Mouse (Mus musculus): ENCODE data around the gene Hspa8. TPM values are rescaled to one million over a fixed set of nuclear protein-coding genes. Genes with fewer than 3 reads are reported as not detected.

Gene Hspa8
- total RNA-seq, 2 experiments from 2014 or later: 3,946 to 4,032 TPM

DNA sequence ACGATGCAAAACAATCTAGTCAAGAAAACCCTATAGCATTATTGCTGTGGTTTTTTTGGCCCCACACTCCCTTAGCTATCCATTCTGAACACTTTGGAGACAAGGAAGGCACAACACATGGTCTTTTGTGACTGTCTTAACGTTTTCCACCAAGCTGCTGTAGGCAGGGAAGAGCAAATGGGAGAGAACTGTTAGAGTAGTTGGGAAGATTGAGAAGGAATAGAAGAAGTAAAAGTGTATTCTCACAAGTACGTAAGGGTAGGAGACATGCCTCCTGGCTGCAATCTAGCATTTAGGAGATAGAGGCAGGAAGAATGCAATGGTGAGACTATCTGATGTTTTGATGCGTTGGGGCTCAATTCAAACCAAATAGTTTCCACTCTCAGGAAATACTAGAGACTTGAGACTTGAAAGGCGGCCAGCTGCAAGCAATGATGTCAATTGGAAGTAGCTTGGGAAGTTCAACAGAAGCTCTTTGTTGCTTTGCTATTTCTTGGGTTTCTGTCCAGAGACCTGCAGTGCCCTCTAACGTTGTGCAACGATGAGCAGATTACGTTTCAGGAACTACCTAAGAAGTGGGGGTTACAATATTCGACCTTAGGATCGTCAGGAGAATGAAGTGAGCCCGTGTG, 6.6 kb downstream of the Hspa8 start:
- DNase-seq (ENCODE audit: low spot score in 2 of 2): no peak

DNA sequence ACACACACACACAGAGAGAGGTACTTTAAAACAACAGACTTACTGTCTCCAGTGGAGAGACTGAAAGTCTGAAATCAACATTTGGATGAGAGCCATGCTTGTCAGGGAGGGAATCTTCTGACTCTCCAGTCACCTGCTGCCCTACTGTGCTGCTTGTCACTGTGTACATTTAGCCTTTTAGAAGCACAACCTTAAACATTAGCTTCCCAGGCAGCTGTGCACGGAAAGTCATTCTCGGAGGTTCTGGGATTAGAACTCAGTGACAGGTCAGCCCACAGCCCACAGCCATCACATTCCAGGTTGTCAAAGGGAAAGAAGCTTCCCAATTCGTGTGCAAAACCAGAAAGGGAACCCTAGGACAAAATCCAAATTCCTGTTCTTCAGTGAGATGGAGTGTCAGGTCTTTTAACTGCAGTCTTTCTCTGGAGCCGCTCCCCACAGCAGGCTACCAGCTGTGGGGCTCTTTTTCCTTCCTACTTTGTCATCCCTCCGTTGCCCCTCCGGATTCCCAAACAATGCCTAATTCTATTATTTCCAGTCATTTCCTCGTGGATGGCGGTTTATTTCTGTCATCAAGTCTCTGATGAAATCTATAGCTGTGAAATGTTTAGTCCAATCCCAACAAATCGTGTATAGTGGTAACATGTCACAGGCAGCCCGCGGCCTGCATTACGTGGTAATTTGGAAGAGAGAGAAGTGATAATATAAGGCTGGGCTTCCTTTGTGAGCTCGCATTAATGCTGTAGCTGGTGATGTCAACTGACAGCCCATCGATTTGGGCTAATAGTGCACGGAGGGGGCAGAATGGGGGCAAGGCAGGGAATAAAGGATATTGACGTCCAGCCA, 7.5 kb downstream of the Hspa8 start:
- no peak for DNase-seq (ENCODE audit: low spot score in 2 of 2)

DNA sequence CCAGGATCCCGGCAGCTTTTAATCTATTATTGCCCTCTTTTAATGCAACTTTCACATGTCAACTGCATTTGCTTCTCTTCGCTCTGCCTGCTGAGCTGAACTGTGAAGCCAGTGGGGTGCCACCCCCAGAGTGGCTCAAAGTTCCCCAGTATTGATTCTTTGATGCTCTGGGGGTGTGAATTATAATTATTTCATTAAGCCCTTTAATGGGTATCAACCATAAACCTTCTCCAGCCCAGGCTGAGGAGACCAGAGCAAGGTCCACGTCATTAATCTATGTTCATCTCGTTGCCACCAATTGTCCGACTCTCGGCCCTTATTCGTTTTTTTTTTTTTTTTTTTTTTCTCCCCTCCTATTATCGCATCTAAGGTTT, 8.1 kb downstream of the Hspa8 start:
- DNase-seq (ENCODE audit: low spot score in 2 of 2): no peak

DNA sequence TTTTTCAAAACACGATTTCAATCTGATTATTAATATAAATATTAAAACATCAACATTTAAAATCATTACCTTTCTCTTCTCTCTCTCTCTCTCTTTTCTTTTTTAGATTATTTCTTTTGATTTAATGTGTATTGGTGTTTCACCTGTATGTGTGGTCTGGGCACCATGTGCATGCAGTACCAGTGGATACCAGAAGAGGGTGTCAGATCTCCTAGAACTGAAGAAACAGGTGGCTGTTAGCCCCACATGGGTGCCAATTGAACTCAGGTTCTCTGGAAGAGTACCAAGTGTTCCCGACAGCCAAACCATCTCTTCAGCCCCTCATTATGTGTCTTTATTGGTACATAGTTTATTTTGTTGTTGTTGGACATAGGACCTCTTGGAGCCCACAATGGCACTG, 11.1 kb downstream of the Hspa8 start:
- no peak for DNase-seq (ENCODE audit: low spot score in 2 of 2)

DNA sequence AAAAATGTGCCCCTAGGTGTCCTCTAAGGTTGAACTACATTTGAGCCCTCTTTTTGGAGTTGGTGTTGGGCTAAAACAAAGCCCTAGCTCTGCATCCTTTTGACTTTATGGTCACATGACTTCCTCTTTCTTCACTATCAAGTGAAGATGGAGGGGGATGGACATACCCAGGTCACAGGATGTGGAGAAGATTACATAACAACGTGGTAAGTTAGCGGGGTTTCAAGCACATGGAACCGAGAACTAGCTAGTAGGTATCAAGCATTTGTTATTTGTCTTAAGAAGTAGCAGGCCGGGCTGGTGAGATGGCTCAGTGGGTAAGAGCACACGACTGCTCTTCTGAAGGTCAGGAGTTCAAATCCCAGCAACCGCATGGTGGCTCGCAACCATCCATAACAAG, 13.3 kb downstream of the Hspa8 start:
- DNase-seq (ENCODE audit: low spot score in 2 of 2): no peak

DNA sequence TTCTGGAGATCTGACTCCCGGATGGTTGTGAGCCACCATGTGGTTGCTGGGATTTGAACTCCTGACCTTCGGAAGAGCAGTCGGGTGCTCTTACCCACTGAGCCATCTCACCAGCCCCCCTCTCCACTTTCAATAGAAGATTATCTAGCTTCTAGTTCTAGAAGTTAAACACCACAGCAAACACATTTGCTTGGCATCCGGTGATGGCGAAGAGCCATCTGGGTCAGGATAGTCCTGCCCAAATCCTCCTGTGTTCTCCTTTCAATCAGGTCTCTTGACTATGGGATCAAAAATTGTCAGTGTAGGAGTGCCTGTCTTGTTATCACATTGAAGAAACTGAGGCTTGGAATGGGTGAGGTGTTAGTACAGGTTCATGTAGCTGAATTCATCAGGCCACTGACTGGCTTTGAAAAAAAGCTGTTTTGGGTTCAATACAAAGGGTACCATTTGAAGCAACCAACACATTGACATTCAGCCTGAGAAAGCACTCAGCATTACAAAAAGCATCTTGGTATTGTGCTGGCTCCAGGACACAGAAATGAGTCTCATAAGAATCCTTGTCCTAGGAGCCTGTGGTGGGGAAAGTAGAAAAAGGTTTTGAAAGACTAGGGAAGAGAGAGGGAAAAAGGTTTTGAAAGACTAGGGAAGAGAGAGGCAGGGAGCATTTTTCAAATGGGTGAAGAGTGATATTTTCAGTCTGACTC, 16.7 kb downstream of the Hspa8 start:
- no peak for DNase-seq (ENCODE audit: low spot score in 2 of 2)

DNA sequence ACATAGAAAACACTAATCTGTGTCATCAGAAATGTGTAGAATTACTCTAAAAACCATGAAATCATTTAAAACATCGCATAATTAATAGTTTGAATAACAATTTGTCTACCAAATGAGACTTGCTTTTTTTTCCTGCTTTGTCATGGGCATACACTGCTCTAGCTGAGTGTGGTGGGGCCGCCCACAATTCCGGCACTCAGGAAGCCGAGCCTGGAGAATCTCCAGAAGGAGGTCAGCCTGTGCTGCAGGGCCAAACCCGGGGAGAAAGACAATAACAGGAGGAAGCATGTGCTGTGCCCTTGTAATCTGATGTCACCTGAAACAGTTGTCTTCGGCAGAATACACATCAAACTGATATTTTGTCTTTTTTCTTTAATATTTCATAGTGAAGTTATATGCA, 24.8 kb downstream of the Hspa8 start:
- DNase-seq (ENCODE audit: low spot score in 2 of 2): no peak

DNA sequence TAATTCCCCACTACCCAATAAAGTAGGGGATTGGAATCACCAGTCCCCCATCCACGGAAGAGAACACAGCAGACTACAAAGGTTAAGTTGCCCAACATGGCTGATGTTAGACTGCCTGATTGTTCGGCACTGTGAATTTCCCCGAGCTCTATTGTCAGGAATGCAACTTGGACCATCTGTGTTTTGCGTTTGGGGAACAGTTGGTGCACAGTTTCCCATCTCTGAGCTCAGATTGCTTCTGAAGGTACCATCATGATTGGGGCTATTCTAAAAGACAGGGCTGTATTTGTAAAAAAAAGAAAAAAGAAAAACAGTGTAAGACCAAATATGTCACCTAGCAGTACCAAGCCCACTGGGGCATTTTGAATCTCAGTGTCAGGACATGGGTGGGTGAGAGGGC, 26.6 kb downstream of the Hspa8 start:
- no peak for DNase-seq (ENCODE audit: low spot score in 2 of 2)

DNA sequence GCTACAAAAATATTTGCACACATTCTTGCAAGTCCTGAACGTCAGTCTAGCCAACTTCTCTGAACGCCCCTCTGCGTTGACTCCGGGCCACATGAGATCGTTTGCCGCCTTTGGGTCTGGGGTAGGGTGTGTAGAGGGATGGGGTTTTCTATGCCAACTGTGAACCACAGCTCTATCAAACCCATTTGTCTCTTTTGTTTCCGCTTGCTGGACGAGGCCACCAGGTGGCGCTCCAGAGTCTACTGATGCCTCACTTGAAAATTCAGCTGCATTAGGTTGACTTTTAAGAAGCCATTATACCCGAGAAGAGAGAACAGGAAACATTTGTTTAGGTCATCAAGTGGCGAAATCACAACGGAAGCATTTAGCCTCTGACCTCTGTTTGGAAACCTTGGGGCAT, 33.8 kb downstream of the Hspa8 start:
- peak; percentile 64 to 82 for DNase-seq (ENCODE audit: low spot score in 2 of 2)

DNA sequence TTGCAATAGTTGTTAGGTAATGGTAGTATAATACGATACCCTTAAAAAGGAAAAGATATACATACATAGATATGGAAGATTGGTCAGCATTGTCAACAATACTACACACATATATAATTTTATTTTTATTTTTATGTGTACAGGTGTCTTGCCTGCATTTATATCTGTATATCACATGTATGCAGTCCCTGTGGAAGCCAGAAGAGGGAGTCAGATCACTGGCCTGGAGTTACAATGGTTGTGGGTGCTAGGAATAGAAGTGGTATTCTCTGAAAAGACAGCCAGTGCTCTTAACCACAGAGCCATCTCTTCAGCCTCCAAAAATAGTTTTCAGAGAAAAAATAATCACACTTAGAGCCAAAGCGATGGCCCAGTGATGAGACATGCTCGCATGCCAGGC, 35.9 kb downstream of the Hspa8 start:
- no peak for DNase-seq (ENCODE audit: low spot score in 2 of 2)

DNA sequence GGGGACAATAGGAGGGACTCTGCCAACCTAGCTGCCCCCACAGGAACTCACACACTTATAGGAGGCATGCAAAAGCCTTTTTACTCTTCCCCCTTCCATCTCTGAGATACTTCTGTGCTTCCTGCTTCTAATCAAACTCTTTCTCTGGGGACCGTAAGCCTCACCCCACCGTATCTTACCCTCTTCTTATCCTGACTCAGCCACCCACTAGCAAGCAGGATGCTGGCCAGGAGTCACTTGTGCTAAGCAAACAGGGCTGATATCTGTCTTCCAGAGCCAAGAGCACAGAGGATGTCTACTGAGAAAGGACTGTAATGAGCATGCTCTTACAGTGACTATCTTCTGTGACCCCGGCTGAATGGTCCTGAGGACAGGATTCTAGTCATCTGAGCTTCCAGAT, 38.9 kb downstream of the Hspa8 start:
- no peak for DNase-seq (ENCODE audit: low spot score in 2 of 2)

DNA sequence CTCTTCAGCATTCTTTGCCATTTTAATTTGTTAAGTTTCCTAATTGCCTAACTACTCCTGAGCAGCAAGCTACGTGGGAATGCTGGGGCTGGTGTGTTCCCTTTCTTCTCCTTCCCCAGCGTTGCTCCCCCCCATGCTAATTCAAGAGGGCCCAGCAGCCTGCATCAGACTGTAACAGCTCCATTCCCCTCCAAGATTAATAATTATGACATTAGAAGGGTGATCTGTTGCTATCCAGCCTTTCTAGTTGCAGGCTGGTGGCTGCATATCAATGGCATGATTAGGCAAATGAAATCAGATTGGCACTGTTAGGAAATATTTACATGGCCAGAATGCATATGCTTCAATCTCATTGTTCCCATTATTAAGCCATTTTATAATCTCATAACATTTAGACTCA, 50.7 kb downstream of the Hspa8 start:
- DNase-seq (ENCODE audit: low spot score in 2 of 2): no peak

DNA sequence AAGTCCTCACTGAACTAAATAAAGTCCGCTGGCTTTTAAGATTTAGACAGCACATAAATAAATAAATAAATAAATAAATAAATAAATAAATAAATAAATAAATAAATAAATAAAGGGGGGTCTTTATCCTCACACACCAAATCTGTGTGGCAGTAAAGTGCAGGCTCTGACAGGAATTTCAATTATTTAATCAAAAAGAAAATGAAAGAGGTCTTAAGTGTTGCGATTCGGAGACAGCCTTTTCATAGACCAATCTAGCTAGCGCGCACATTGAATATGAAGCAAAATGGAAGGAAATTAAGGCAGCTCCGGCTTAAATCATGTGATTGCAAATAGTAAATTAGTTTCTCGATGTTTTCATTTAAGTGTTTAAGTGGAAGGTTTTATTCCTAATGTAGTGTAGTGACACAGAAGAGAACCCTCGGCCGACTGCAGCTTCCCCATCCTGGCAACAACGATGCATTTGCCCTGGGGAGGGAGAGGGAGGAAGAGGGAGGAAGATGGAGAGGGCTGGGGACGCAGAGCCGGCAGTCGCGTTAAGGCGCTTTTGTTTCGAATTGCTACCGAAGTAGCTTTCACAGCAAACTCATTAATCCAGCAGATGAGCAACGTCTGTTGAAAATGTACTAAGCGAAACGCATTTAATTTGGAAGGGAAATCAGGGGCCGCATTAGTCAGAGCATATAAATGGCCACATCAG, 57.8 kb downstream of the Hspa8 start:
- no peak for DNase-seq (ENCODE audit: low spot score in 2 of 2)

DNA sequence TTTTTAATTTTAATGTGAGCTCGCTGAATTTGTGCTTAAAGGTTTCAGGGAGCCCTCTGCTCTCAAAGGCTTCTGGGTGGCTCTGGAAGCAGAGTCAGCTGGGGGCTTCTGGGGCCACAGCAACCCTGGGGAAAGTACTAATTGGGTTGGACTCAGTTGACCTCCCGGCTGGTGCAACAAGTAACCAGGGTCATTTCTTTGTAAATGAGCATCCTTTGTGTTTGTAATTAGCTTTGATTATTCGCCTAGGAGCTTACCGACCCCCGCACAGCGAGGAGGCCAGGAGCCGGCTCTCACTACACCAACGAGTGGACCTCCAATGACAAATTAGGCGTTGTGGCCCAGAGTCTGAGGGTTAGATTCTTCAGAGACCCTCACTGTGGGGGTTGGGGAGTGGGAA, 58.4 kb downstream of the Hspa8 start:
- DNase-seq (ENCODE audit: low spot score in 2 of 2): no peak

Other genes with a start within 250 kb of the Hspa8 start
- not detected for gene Gm21915, start 130.4 kb upstream of the Hspa8 start, total RNA-seq (2021)
- gene Clmp, start 115.0 kb upstream of the Hspa8 start, total RNA-seq (2021): 1 to 10 TPM; 5.2 to 8.1 TPM
- not detected for gene Bsx, start 73.1 kb downstream of the Hspa8 start, total RNA-seq (2021)
- not detected for gene Jhy, start 163.1 kb downstream of the Hspa8 start, total RNA-seq (2021)
- under 1 TPM in 1 of 2 experiments, not detected in 1; 0.17 TPM for gene Crtam, start 203.6 kb downstream of the Hspa8 start, total RNA-seq (2021)